Mouse (Mus musculus) hindbrain, embryonic 14.5 days (tissue): Measurements from ENCODE around the gene Elmo2. TPM values are rescaled to one million over a fixed set of nuclear protein-coding genes. Genes with fewer than 3 reads are reported as not detected.

ENCODE experiments used
- ATAC-seq: fragments of 200-750 bp; cut with Nextera tagmentation; 2 replicates; pipeline ENCODE4 v1.8.0; 2017; ENCODE audit warnings: moderate number of reproducible peaks, mild to moderate bottlenecking, moderate TSS enrichment, moderate library complexity; ENCODE audit not compliant: low FRiP score
- DNase-seq: peaks from one replicate; pipeline ENCODE4 v3.0.0-alpha.2; 2015; ENCODE audit warnings: low spot score
- H3K27ac ChIP-seq: fragments of 300-500 bp; sonication (generic); 2 replicates; pipeline ENCODE4 v1.5.1; 2014; ENCODE audit warnings: mild to moderate bottlenecking, moderate library complexity
- H3K27me3 ChIP-seq: fragments of 300-500 bp; sonication (generic); 2 replicates; pipeline ENCODE4 v1.6.1; 2014; ENCODE audit warnings: mild to moderate bottlenecking, low read length, mixed read lengths; ENCODE audit not compliant: control insufficient read depth, insufficient read depth
- H3K36me3 ChIP-seq: fragments of 300-500 bp; sonication (generic); replicated peaks from 2 replicates; pipeline ENCODE4 v1.6.1; 2014; ENCODE audit not compliant: control insufficient read depth, insufficient read depth
- H3K4me1 ChIP-seq: fragments of 300-500 bp; sonication (generic); replicated peaks from 2 replicates; pipeline ENCODE4 v1.6.1; 2014; ENCODE audit warnings: antibody characterized with exemption, low read length, mixed read lengths; ENCODE audit not compliant: control insufficient read depth, insufficient read depth
- H3K4me2 ChIP-seq: fragments of 300-500 bp; sonication (generic); replicated peaks from 2 replicates; pipeline ENCODE4 v1.6.1; 2014; ENCODE audit warnings: mild to moderate bottlenecking, moderate library complexity
- H3K4me3 ChIP-seq: fragments of 300-500 bp; sonication (generic); replicated peaks from 2 replicates; pipeline ENCODE4 v1.5.1; 2014; ENCODE audit warnings: mild to moderate bottlenecking, low read length
- H3K9ac ChIP-seq: fragments of 300-500 bp; sonication (generic); 2 replicates; pipeline ENCODE4 v1.6.1; 2014
- H3K9me3 ChIP-seq: fragments of 300-500 bp; sonication (generic); 2 replicates; pipeline ENCODE4 v1.6.1; 2016; ENCODE audit warnings: low read length; ENCODE audit not compliant: control insufficient read depth
- WGBS: fragments of 180-500 bp; shearing (Covaris S2); extraction: QIAGEN DNeasy Blood & Tissue Kit; methylation state at CpG from one replicate; pipeline ENCODE4 v1.1.7; 2014; 5-methylcytosine and 5-hydroxymethylcytosine counted together
- polyA plus RNA-seq: library from polyadenylated mRNA; unstranded; fragments of >200 nt; fragmentation: Nextera tagmentation; extraction: Ambion mirVana; gene quantifications from 2 replicates; pipeline ENCODE4 v1.2.1, GENCODE M21; 2014

Gene Elmo2
- polyA plus RNA-seq, 1 experiment from 2014 or later, result 99.7 TPM

GRCm38 (mm10) chr2:165279351-165279750 lies 46.9 kb downstream of the Elmo2 start:
- DNase-seq (no peak), ATAC-seq (no peak)
- Histone ChIP-seq H3K4me3 (no peak overlapping the region), H3K4me2 (no peak overlapping the region), H3K9ac (no peak overlapping the region), H3K9me3 (no peaks in the 10 kb centered on the region), H3K27me3 (no peaks in the 10 kb centered on the region), H3K4me1 (peaks cover 15% of the 10 kb centered on the region), H3K27ac (peak overlapping the region; percentile 20; the same call in 1 of the 2 replicates), H3K36me3 (peaks cover 34% of the 10 kb centered on the region)
- 38% methylated on average over 10 of the region's 10 CpGs for WGBS

GRCm38 (mm10) chr2:165277188-165277740 lies 49.0 kb downstream of the Elmo2 start:
- WGBS, result 85% methylated on average over 5 of the region's 5 CpGs
- Histone ChIP-seq H3K36me3 (peaks cover 29% of the 10 kb centered on the region), H3K9me3 (no peaks in the 10 kb centered on the region), H3K4me2 (no peak overlapping the region), H3K27ac (no peak overlapping the region), H3K9ac (no peak overlapping the region), H3K4me3 (no peak overlapping the region), H3K27me3 (no peaks in the 10 kb centered on the region), H3K4me1 (peaks cover 28% of the 10 kb centered on the region)
- DNase-seq (no peak), ATAC-seq (no peak)

- Histone ChIP-seq H3K36me3 (peaks cover 26% of the 10 kb centered on the region), H3K4me3 (no peak overlapping the region), H3K4me1 (peaks cover 38% of the 10 kb centered on the region), H3K4me2 (no peak overlapping the region), H3K9me3 (no peaks in the 10 kb centered on the region), H3K9ac (no peak overlapping the region), H3K27ac (peak overlapping the region; percentile 63; the same call in 1 of the 2 replicates), H3K27me3 (no peaks in the 10 kb centered on the region)
- WGBS, result 20% methylated on average over 8 of the region's 8 CpGs
- ATAC-seq, result peak; percentile 39; the same call in 1 of the 2 replicates
- DNase-seq, result peak; percentile 69
Measured at GRCm38 (mm10) chr2:165275824-165276223, 50.5 kb downstream of the Elmo2 start.

- H3K4me1 ChIP-seq, result peaks cover 40% of the 10 kb centered on the region
- H3K4me3 ChIP-seq, result no peak overlapping the region
- no peaks in the 10 kb centered on the region for H3K9me3 ChIP-seq
- ATAC-seq, result peak; percentile 43
- 34% methylated on average over 8 of the region's 8 CpGs for WGBS
- H3K27ac ChIP-seq, result peak overlapping the region; percentile 63
- H3K4me2 ChIP-seq, result no peak overlapping the region
- H3K9ac ChIP-seq, result no peak overlapping the region
- DNase-seq, result no peak
- no peaks in the 10 kb centered on the region for H3K27me3 ChIP-seq
- peaks cover 20% of the 10 kb centered on the region for H3K36me3 ChIP-seq
Measured at GRCm38 (mm10) chr2:165275124-165275640, 51.1 kb downstream of the Elmo2 start.

- 23% methylated on average over 4 of the region's 4 CpGs for WGBS
- H3K36me3 ChIP-seq, result peaks cover 16% of the 10 kb centered on the region
- no peaks in the 10 kb centered on the region for H3K9me3 ChIP-seq
- no peak overlapping the region for H3K9ac ChIP-seq
- DNase-seq, result no peak
- H3K27me3 ChIP-seq, result 0 out of 2 replicates have a peak, but pooled peaks cover under 1% of the 10 kb centered on the region
- H3K27ac ChIP-seq, result 0 out of 2 replicates have a peak overlapping the region, but pooled peaks have one; percentile 7
- H3K4me3 ChIP-seq, result no peak overlapping the region
- no peak for ATAC-seq
- no peak overlapping the region for H3K4me2 ChIP-seq
- H3K4me1 ChIP-seq, result peaks cover 40% of the 10 kb centered on the region
Measured at GRCm38 (mm10) chr2:165273589-165273988, 52.7 kb downstream of the Elmo2 start.

- Histone ChIP-seq H3K27me3 (0 out of 2 replicates have a peak, but pooled peaks cover 4% of the 10 kb centered on the region), H3K4me2 (no peak overlapping the region), H3K27ac (no peak overlapping the region), H3K4me3 (no peak overlapping the region), H3K36me3 (no peaks in the 10 kb centered on the region), H3K4me1 (peaks cover 51% of the 10 kb centered on the region), H3K9ac (no peak overlapping the region), H3K9me3 (no peaks in the 10 kb centered on the region)
- WGBS, result 7% methylated on average over 8 of the region's 8 CpGs
- ATAC-seq (no peak), DNase-seq (no peak)
Measured at GRCm38 (mm10) chr2:165271326-165271725, 55.0 kb downstream of the Elmo2 start.

GRCm38 (mm10) chr2:165270858-165271257 lies 55.4 kb downstream of the Elmo2 start:
- no peaks in the 10 kb centered on the region for H3K36me3 ChIP-seq

GRCm38 (mm10) chr2:165266739-165267138 lies 59.5 kb downstream of the Elmo2 start:
- Histone ChIP-seq H3K9me3 (no peaks in the 10 kb centered on the region), H3K4me1 (peaks cover 38% of the 10 kb centered on the region), H3K27ac (no peak overlapping the region), H3K4me3 (no peak overlapping the region), H3K4me2 (no peak overlapping the region), H3K9ac (no peak overlapping the region), H3K27me3 (0 out of 2 replicates have a peak, but pooled peaks cover 4% of the 10 kb centered on the region), H3K36me3 (no peaks in the 10 kb centered on the region)
- DNase-seq (no peak), ATAC-seq (no peak)
- WGBS, result 4% methylated on average over 12 of the region's 12 CpGs

More at GRCm38 (mm10) chr2:165270858-165271257, 55.4 kb downstream of the Elmo2 start:
- Histone ChIP-seq H3K27ac (peak overlapping the region; percentile 15; the same call in 1 of the 2 replicates), H3K9ac (no peak overlapping the region), H3K4me3 (no peak overlapping the region), H3K9me3 (no peaks in the 10 kb centered on the region), H3K4me2 (no peak overlapping the region), H3K27me3 (0 out of 2 replicates have a peak, but pooled peaks cover 4% of the 10 kb centered on the region), H3K4me1 (peaks cover 55% of the 10 kb centered on the region)
- WGBS, result 50% methylated on average over 7 of the region's 7 CpGs
- no peak for DNase-seq
- ATAC-seq, result no peak

- H3K27me3 ChIP-seq, result 0 out of 2 replicates have a peak, but pooled peaks cover 4% of the 10 kb centered on the region
- no peak overlapping the region for H3K4me3 ChIP-seq
- ATAC-seq (0 out of 2 replicates have a peak, but pooled peaks have one; percentile 40), DNase-seq (no peak)
- no peak overlapping the region for H3K4me2 ChIP-seq
- peaks cover 28% of the 10 kb centered on the region for H3K4me1 ChIP-seq
- H3K9ac ChIP-seq, result no peak overlapping the region
- H3K36me3 ChIP-seq, result no peaks in the 10 kb centered on the region
- no peaks in the 10 kb centered on the region for H3K9me3 ChIP-seq
- WGBS, result 40% methylated on average over 7 of the region's 7 CpGs
- H3K27ac ChIP-seq, result no peak overlapping the region
Measured at GRCm38 (mm10) chr2:165263861-165264260, 62.4 kb downstream of the Elmo2 start.
